Mouse (Mus musculus) cortical plate, adult 2 months (tissue): Measurements from ENCODE around the gene Pbx1.

Experiments used
- CTCF ChIP-seq: fragments of 200-500 bp; IDR thresholded peaks from 2 replicates; pipeline ENCODE4 v1.5.1; 2011; ENCODE audit warnings: mild to moderate bottlenecking, control low read depth, low read length; ENCODE audit not compliant: insufficient read depth; ENCODE audit errors: extremely low read depth
- POLR2A ChIP-seq: fragments of 200-500 bp; IDR thresholded peaks from 2 replicates; pipeline ENCODE4 v1.6.1; 2011; ENCODE audit warnings: mild to moderate bottlenecking, low read length, control low read depth; ENCODE audit not compliant: insufficient read depth; ENCODE audit errors: extremely low read depth

GRCm38 (mm10) chr1:168268224-168268623 lies 163.8 kb downstream of the Pbx1 start:
- TF ChIP-seq CTCF, result no peak
- no peak for TF ChIP-seq POLR2A
